Mouse (Mus musculus) ES-E14 (cell line): Measurements from ENCODE around the gene Lad1.

Experiments
- CHD2 ChIP-seq: IDR thresholded peaks from 2 replicates; pipeline ENCODE4 v1.6.1; 2014; ENCODE audit warnings: mild to moderate bottlenecking, low read depth, low read length, inconsistent platforms
- HCFC1 ChIP-seq: IDR thresholded peaks from 2 replicates; pipeline ENCODE4 v1.6.1; 2012; ENCODE audit warnings: low read length, inconsistent platforms, borderline replicate concordance; ENCODE audit not compliant: insufficient read depth
- MAFK ChIP-seq: IDR thresholded peaks from 2 replicates; pipeline ENCODE4 v1.6.1; 2014; ENCODE audit warnings: mild to moderate bottlenecking, low read depth, low read length, inconsistent platforms; ENCODE audit not compliant: insufficient read depth
- ZC3H11A ChIP-seq: IDR thresholded peaks from 2 replicates; pipeline ENCODE4 v1.6.1; 2012; ENCODE audit warnings: low read depth, mild to moderate bottlenecking, inconsistent platforms, low read length, borderline replicate concordance
- ZNF384 ChIP-seq: IDR thresholded peaks from 2 replicates; pipeline ENCODE4 v1.6.1; 2012; ENCODE audit warnings: low read depth, low read length, inconsistent platforms

DNA sequence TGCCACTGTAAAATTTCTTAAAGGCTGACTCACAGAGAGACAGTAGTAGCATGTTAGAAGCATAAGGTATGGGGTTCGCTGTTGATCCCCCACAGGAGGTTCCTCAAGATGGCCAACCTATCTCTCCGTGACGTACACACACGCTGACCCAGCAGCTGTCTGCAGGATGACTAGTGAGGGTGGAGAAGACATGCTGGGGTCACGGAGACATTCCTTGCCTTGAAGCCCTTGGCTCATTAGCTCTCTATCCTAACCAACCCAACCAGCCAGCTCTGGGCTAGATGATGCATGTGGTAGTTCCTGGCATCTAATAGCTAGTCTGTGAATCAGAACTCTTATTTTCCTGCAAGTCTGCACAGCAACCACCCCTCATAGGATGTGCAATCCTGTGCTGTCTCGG, 50.2 kb downstream of the Lad1 start:
- TF ChIP-seq HCFC1, result no peak
- TF ChIP-seq CHD2, result no peak
- no peak for TF ChIP-seq MAFK
- TF ChIP-seq ZC3H11A, result no peak
- TF ChIP-seq ZNF384, result no peak
